Mouse (Mus musculus): ENCODE data around the gene Camk2g. TPM values are rescaled to one million over a fixed set of nuclear protein-coding genes. Genes with fewer than 3 reads are reported as not detected.
"Not testable (repeated sequence)": the region's sequence is repeated elsewhere in the genome, so short reads cannot be mapped to it uniquely, and the experiment has no call there.

Gene Camk2g
- total RNA-seq, 2 experiments from 2014 or later = 120 to 134 TPM

- no peak for DNase-seq
Measured at GRCm38 (mm10) chr14:20737306-20737705, 56.6 kb downstream of the Camk2g start.

DNA sequence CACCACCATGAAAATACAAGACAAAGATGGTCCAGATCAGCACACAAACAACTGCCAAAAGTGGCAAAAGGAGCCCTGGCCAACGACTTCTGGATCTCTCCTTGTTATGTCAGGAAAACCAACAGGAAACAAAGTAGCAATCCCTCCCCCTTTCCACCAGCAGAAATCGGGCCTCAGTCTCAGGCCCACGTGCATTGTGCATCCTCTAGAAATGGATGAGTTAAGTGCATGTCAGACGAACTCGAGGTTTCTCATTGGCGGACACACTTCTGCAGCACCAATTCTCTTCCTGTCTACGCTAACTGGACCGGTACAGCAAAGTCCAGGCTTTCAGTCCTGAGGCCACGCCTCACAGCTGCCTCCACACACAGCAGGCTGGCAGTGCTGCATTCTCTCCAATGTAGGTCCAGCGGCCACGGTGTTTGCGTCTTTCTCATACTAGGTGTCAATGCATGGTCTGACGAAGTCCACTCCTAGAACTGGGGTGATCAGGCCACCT is 57.9 kb downstream of the Camk2g start:
- no peak for DNase-seq

DNA sequence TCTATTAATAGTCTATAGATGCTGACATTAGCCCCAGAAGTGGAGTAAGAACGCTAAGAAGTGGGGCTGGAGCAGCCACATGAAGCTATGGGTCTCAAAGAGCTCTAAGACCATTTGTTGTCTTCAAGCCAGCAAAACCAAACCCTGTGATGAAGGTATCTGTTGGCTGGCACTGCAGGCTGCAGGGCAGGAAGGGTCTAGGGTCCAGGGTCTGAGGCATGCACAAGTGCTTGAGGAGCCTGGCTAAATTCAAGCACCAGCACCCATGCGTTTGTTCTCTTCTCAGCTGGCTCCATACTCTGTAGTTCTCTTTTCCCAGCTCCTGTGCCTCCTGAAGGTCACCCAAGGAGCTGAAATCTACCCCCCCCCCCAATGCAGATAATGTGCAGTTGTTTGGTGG is 58.8 kb downstream of the Camk2g start:
- no peak for DNase-seq

GRCm38 (mm10) chr14:20733952-20734774 is 59.7 kb downstream of the Camk2g start, which contains the start of gene Ndst2:
Gene Ndst2, minus strand, starts transcription at chr14:20734562.
- peak; percentile 89 for DNase-seq

DNA sequence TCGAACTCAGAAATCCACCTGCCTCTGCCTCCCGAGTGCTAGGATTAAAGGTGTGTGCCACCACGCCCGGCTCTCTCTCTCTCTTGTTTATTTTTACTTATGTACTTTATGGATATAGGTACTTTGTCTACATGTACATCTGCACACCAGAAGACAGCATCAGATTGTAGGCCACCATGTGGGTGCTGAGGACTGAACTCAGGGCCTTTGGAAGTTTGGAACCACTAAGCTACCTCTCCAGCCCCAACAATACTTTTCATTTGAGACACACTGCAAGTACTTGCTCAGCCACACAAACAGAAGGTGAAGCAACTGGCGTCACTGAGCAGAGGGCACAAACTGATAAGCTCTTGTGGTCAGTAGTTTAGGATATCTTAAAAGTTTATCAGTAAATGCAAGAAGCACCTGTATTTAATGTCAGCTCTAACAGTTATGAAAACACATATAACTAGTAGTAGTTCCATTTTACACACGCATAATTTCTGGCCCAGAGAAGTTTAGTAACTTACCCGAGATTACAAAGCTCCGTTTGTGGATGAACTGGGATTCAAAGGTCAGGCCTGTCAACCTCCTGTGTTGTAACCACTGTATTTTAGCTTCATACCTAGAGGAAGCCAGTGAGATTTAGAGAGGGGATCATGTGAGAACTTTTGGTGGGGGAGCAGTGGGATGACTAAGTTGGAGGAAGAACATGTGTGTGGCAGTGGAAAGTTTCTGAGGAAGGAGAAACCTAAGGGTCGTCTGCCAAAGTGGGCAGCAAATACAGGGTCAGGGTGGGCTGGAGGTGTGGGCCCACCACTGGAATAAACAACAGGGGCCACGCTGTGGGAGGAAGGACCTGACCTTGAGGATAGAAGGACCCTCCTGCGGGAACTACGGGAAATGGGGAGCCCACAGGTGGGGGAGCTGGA is 60.6 kb downstream of the Camk2g start:
- DNase-seq = no peak

DNA sequence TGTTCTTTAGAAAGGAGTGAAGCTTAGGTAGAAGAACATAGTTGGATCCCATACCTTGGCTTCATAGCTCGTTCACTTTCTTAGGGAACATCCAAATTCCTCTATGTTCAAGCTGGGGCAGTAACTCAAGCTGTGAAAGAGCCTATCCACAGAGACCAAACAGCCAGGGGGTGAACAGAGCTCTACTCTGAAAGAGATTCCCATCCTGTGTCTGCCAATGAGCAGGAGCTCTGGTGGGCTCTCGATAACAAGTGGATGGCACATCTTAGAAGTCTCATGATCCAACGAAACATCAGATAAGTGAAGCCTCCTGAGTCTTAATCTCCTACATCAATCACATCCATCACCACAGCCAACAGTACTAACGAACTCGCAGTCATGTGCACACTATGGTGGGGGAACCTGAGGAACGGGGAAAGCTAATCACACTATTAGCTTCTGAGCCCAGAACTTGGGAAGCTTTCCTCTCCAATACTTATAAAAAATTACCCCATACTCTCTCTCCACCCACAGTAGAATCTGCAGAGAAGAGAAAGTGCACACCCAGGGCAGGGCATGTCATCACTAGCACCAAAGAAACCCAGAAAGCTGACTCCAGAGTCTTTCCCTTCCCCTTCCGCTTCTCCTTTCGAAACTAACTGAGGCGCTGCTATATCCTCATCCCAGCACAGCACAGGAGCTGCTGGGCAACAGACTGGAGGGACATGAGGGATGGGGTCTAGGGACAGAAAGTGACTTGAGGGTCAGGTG is 62.9 kb downstream of the Camk2g start:
- no peak for DNase-seq

- DNase-seq = no peak
Measured at GRCm38 (mm10) chr14:20729871-20730270, 64.0 kb downstream of the Camk2g start.

GRCm38 (mm10) chr14:20725660-20726339 is 68.1 kb downstream of the Camk2g start:
- no peak for DNase-seq

DNA sequence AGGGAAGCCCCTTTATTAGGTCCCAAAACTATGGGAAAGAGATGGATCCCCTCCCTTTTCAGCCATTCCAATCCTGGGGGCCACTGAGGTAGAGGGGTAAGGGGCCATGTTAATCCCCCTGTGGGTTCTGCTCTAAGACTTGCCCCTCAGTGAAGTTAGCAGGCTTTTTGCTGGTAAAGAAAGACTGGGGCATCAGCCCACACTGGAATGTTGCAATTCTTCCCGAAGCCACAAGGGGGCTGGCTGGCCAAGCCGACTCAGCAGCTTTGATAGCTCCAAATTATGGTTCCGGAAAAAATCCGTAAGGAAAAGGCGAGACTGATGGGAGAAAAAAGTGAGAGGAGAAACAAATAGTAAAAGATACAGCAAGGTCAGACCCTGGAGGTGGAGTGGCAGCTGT is 69.8 kb downstream of the Camk2g start:
- DNase-seq = peak; percentile 77

DNA sequence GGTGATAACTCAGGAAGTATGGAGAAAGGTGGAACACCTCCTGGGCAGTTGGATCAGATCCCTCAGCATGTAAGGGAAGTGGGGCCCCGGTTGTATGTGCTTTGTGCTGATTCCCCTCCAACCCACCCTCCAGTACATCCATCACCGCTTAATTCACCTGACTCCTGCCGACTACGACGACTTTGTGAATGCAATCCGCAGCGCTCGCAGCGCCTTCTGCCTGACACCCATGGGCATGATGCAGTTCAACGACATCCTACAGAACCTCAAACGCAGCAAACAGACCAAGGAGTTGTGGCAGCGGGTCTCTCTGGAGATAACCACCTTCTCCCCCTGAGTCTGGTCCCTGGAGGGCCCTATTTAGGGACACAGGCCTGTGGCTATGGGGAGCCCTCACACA is 70.9 kb downstream of the Camk2g start:
- no peak for DNase-seq

DNA sequence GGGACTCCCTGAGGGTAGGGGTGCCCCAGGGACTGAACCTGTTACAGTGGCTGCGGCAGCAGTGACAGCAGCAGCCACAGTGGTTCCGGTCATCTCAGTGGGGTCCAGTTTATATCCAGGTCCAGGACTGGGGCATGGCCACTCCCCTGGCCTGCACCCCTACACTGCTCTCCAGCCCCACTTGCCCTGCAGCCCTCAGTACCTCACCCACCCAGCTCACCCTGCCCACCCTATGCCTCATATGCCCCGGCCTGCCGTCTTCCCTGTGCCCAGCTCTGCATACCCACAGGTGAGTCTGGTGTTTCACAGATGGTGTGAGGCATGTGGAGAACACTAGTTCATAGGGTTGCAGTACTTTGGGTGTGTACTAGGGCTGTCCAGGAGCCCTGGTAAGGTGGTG is 72.5 kb downstream of the Camk2g start:
- DNase-seq = no peak

DNA sequence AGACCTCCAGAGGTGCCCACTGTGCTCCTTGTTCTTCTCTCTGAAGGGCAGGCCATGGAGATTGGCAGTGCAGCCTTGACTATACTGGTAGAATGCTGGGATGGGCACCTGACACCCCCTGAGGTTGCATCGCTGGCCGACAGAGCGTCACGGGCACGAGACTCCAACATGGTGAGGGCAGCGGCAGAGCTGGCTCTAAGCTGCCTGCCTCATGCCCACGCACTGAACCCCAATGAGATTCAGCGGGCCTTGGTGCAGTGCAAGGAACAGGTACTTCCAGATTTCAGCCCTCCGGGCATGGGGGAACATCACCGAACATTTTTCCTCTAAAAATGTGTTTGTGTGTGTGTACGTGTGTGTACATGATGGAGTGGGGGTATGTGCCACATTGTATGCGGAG is 74.1 kb downstream of the Camk2g start:
- no peak for DNase-seq

DNA sequence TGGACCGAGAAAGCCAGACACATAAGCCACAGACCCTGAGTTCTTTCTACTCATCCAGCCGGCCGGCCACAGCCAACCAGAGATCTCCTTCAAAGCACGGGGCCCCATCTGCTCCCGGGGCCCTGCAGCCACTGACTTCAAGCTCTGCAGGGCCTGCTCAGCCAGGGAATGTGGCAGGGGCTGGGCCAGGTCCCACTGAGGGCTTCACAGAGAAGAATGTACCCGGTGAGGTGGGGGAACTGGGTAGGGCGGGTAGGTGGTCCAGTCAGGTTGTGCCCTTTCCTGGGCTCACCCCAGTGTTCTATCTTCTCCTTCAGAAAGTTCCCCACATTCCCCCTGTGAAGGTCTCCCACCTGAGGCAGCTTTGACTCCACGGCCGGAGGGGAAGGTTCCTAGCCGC is 75.4 kb downstream of the Camk2g start:
- no peak for DNase-seq

DNA sequence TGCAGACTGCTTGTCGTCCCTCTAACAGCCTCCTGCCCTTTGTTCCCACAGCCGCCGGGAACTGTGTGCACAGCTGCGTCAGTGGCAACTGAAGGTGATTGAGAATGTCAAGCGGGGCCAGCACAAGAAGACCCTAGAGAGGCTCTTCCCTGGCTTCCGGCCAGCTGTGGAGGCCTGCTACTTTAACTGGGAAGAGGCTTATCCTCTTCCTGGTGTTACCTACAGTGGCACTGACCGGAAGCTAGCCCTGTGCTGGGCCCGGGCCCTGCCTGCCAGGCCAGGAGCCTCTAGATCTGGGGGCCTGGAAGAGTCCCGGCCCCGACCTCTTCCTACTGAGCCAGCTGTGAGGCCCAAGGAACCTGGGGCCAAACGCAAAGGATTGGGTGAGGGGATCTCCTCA is 80.1 kb downstream of the Camk2g start:
- DNase-seq = no peak

- DNase-seq = no peak
Measured at GRCm38 (mm10) chr14:20708239-20708638, 85.6 kb downstream of the Camk2g start.

DNA sequence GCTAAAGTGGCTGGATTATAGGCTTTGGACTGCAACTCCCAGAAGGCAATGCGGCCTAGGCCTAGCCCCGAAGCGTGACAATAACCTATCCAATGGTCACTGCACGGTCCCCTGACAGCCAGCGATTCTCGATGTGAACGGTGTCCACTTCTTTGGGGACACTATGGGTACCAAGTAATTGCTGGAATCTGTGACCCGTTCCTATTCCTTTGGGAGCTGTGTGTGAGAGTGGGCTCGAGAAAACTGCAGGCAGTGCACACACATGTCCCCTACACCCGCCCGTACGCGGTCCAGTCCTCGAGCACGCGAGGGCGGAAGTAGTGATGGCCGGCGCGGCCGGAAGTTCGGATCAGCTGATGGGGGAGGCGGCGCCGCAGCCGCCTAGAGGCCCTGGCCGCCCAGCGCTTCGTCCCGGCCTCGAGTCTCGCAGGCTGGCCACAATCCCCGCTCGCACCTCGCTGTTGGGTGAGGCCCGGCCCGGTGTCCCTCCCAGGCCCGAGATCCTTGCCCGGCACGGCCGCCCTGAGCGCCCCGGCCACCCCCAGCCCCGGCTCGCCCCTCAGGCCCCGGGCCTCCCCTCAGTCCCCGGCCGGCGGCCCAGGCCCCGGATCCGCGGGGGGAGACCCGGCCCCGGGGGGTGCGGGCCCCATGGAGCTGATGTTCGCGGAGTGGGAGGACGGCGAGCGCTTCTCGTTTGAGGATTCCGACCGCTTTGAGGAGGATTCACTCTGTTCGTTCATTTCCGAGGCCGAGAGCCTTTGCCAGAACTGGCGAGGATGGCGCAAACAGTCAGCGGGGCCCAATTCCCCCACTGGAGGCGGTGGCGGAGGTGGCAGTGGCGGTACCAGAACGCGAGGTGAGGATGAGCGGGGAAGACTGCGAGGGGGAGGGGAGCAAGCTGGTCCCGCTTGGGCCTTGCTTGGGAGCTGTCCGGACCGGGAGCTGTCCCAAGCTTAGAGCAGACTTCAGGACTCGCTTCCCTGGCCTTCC is 86.4 kb downstream of the Camk2g start, which contains the start of gene Zswim8:
Gene Zswim8 (plus strand): TSS at position 352 of the 990 bp plus-strand sequence.
- DNase-seq = peak; percentile 89

- DNase-seq = not testable (repeated sequence)
Measured at GRCm38 (mm10) chr14:20703461-20703860, 90.4 kb downstream of the Camk2g start.

- DNase-seq = peak; percentile 96
Measured at GRCm38 (mm10) chr14:20702741-20703381, 91.0 kb downstream of the Camk2g start, which contains the start of gene Chchd1. Gene Chchd1, plus strand, starts transcription at chr14:20703006.

GRCm38 (mm10) chr14:20702096-20702740 is 91.7 kb downstream of the Camk2g start:
- no peak for DNase-seq
